13 mouse cellular contexts compared by ENCODE assay signal in the genomic region with DNA sequence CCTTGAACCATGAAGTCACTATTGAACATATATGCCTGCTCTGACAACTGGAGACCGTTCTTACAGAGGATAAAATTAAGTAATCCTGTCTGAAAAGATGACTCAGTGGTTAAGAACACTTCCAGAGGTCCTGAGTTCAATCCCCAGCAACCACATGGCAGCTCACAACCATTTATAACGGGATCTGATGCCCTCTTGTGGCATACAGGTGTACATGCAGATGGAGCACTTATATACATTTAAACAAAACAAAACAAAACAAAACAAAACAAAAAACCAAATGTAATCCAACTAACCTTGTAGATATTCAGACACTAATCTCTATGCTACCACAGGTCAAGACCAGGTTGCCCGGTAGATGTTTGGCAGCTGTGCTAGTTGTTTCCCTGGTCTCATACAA. TPM values are rescaled to one million over a fixed set of nuclear protein-coding genes. Genes with fewer than 3 reads are reported as not detected.
DNase-seq lines count a peak whose midpoint lies in the region; ATAC-seq and TF ChIP-seq lines count a peak whose summit lies in the region.
"Had no signal": no experiment of that assay in that cellular context is flagged by ENCODE, and none has a peak within 500 bp of the region (broad histone marks: within the 10 kb centered on the region; RNA-seq: fewer than 3 reads in every experiment).

No protein-coding gene starts in this region.

- H3K4me1 ChIP-seq in intestine, postnatal 0 days (replicated peaks; ENCODE audit: control insufficient read depth, insufficient read depth, low read length), result 0 out of 2 replicates have a peak, but pooled peaks cover 5% of the 10 kb centered on the region
- H3K4me1 ChIP-seq in intestine, embryonic 15.5 days (replicated peaks), result peaks cover 14% of the 10 kb centered on the region
- H3K4me1 ChIP-seq: hindbrain, embryonic 15.5 days had no signal

- H3K27me3 ChIP-seq in intestine, postnatal 0 days (replicated peaks; ENCODE audit: control insufficient read depth, insufficient read depth, low read length), result no peaks in the 10 kb centered on the region
- H3K27me3 ChIP-seq in intestine, embryonic 15.5 days (replicated peaks), result no peaks in the 10 kb centered on the region
- H3K27me3 ChIP-seq: hindbrain, embryonic 15.5 days; lung, embryonic 15.5 days had no signal

- peak; percentile 52 for TF ChIP-seq CTCF in intestine, postnatal 0 days (IDR thresholded peaks at IDR 0.05; ENCODE audit: low read depth)

- no peak overlapping the region for H3K27ac ChIP-seq in intestine, postnatal 0 days (ENCODE audit: low read depth, low read length)
- H3K27ac ChIP-seq in intestine, embryonic 15.5 days, result no peak overlapping the region
- H3K27ac ChIP-seq: hindbrain, embryonic 15.5 days had no signal

- H3K36me3 ChIP-seq in intestine, postnatal 0 days (ENCODE audit: control insufficient read depth, insufficient read depth), result no peaks in the 10 kb centered on the region
- no peaks in the 10 kb centered on the region for H3K36me3 ChIP-seq in intestine, embryonic 15.5 days
- H3K36me3 ChIP-seq: hindbrain, embryonic 15.5 days; lung, embryonic 15.5 days had no signal

- no peak overlapping the region for H3K4me2 ChIP-seq in intestine, postnatal 0 days (replicated peaks; ENCODE audit: low read depth)
- H3K4me2 ChIP-seq in intestine, embryonic 15.5 days (replicated peaks), result no peak overlapping the region
- H3K4me2 ChIP-seq: hindbrain, embryonic 15.5 days; lung, embryonic 15.5 days had no signal

- DNase-seq in thymus, postnatal 0 days (ENCODE audit: low spot score), result peak; percentile 19
- DNase-seq in thymus, postnatal 25 days, result no peak
- DNase-seq in R1 (ENCODE audit: low read depth, low spot score), result peak; percentile 50
- DNase-seq in ovary, postnatal 10 days (ENCODE audit: low spot score), result no peak
- DNase-seq in cerebellum, adult 11-12 months, result no peak
- DNase-seq: cerebellum, adult 9-10 months; layer of hippocampus, adult 9-11 months; right cerebral cortex, postnatal 14 days had no signal

- no peak for ATAC-seq in intestine, postnatal 0 days
- no peak for ATAC-seq in intestine, embryonic 15.5 days

- no peaks in the 10 kb centered on the region for H3K9me3 ChIP-seq in intestine, postnatal 0 days (ENCODE audit: control insufficient read depth)
- H3K9me3 ChIP-seq in intestine, embryonic 15.5 days, result no peaks in the 10 kb centered on the region
- H3K9me3 ChIP-seq: hindbrain, embryonic 15.5 days; lung, embryonic 15.5 days had no signal

- H3K9ac ChIP-seq in intestine, postnatal 0 days (ENCODE audit: low read depth, low read length), result no peak overlapping the region
- H3K9ac ChIP-seq in intestine, embryonic 15.5 days, result no peak overlapping the region
- H3K9ac ChIP-seq: hindbrain, embryonic 15.5 days; lung, embryonic 15.5 days had no signal

- no peak overlapping the region for H3K4me3 ChIP-seq in intestine, postnatal 0 days (ENCODE audit: low read depth, low read length)
- no peak overlapping the region for H3K4me3 ChIP-seq in intestine, embryonic 15.5 days (replicated peaks)
- H3K4me3 ChIP-seq: hindbrain, embryonic 15.5 days; lung, embryonic 15.5 days had no signal

- WGBS in intestine, postnatal 0 days, result 89% methylated on average over 3 of the region's 3 CpGs
- WGBS in intestine, embryonic 15.5 days, result 87% methylated on average over 3 of the region's 3 CpGs

RNA-seq across cellular contexts. Expression of a gene that starts 32.3 kb away (rescaled TPM):
- 7.1 and 7.9 TPM in 2 replicates for polyA plus RNA-seq in intestine, postnatal 0 days (2015; fragmentation: Nextera tagmentation; extraction: Ambion mirVana)
- 29.4 and 34.0 TPM in 2 replicates for polyA plus RNA-seq in intestine, embryonic 15.5 days (2015; fragmentation: Nextera tagmentation; extraction: Ambion mirVana)
- 15.4 and 16.1 TPM in 2 replicates for polyA plus RNA-seq in thymus, postnatal 0 days (2015; fragmentation: Nextera tagmentation; extraction: Ambion mirVana)

RNA-seq across cellular contexts. Expression of a gene that starts 44.4 kb away (rescaled TPM):
- polyA plus RNA-seq in intestine, postnatal 0 days (2015; fragmentation: Nextera tagmentation; extraction: Ambion mirVana), result 0.21 and 0.58 TPM in 2 replicates
- polyA plus RNA-seq in intestine, embryonic 15.5 days (2015; fragmentation: Nextera tagmentation; extraction: Ambion mirVana), result 0.35 and 0.64 TPM in 2 replicates
- 1.9 and 2.1 TPM in 2 replicates for polyA plus RNA-seq in thymus, postnatal 0 days (2015; fragmentation: Nextera tagmentation; extraction: Ambion mirVana)
- polyA plus RNA-seq: limb, embryonic 11.5 days had no signal

RNA-seq across cellular contexts. Expression of a gene that starts 45.6 kb away (rescaled TPM):
- 2.6 and 2.7 TPM in 2 replicates for polyA plus RNA-seq in intestine, postnatal 0 days (2015; fragmentation: Nextera tagmentation; extraction: Ambion mirVana)
- 3.6 and 4.3 TPM in 2 replicates for polyA plus RNA-seq in intestine, embryonic 15.5 days (2015; fragmentation: Nextera tagmentation; extraction: Ambion mirVana)
- polyA plus RNA-seq in thymus, postnatal 0 days (2015; fragmentation: Nextera tagmentation; extraction: Ambion mirVana), result 10.6 and 12.9 TPM in 2 replicates

Comparison
In these comparisons a context has a peak if more than half of its experiments do, and no peak if none do; other contexts are left out.
1. DNase-seq: peak in thymus, postnatal 0 days (single experiment) and R1 (single experiment); none in thymus, postnatal 25 days (single experiment), ovary, postnatal 10 days (single experiment) and cerebellum, adult 11-12 months (single experiment).